Mouse (Mus musculus) layer of hippocampus, postnatal 14 days (tissue): ENCODE measurements around the gene Gm13289. TPM values are rescaled to one million over a fixed set of nuclear protein-coding genes. Genes with fewer than 3 reads are reported as not detected.
"Not testable (repeated sequence)": the region's sequence is repeated elsewhere in the genome, so short reads cannot be mapped to it uniquely, and the experiment has no call there.

Experiments used
- DNase-seq, 2 experiments: peaks; one replicate each; pipeline ENCODE4 v3.0.0; 2021 to 2022; ENCODE audit warnings: low spot score in 2 of 2, mixed read lengths in 1 of 2
- long read RNA-seq, 2 experiments: library from polyadenylated mRNA; stranded (forward); transcript quantifications; one replicate each; pipeline ENCODE4 v2.0.0; 2021
- total RNA-seq, 2 experiments: library from RNA; stranded (reverse); gene quantifications; 2 replicates each; pipeline ENCODE4 v1.2.3; 2021

The Gm13289 gene
- not detected for total RNA-seq
- long read RNA-seq, experiment 1, result 0 reads
- long read RNA-seq, experiment 2, result 0 reads

- DNase-seq, result not testable (repeated sequence)
Observed at GRCm38 (mm10) chr4:88776622-88777021, at the start of gene Gm13289. Gm13289 (plus strand) TSS chr4:88776922.

- DNase-seq, result no peak
Observed at GRCm38 (mm10) chr4:88727324-88727723, 49.4 kb upstream of the Gm13289 start.

- DNase-seq, result peak; percentile 20 to 50
Observed at GRCm38 (mm10) chr4:88738480-88738879, 38.2 kb upstream of the Gm13289 start.

- DNase-seq, result no peak
Observed at GRCm38 (mm10) chr4:88739036-88739435, 37.7 kb upstream of the Gm13289 start.

- no peak for DNase-seq
Observed at GRCm38 (mm10) chr4:88741426-88741825, 35.3 kb upstream of the Gm13289 start.

GRCm38 (mm10) chr4:88742771-88743371, 33.9 kb upstream of the Gm13289 start:
- no peak for DNase-seq

- DNase-seq, result no peak
Observed at GRCm38 (mm10) chr4:88744207-88744606, 32.5 kb upstream of the Gm13289 start.

GRCm38 (mm10) chr4:88749926-88750325, 26.8 kb upstream of the Gm13289 start:
- DNase-seq, result no peak

- peak; percentile 65 to 78 for DNase-seq
Observed at GRCm38 (mm10) chr4:88754818-88755340, 21.8 kb upstream of the Gm13289 start, which contains the start of gene Gm13271. Gm13271 (plus strand) TSS chr4:88754868.

GRCm38 (mm10) chr4:88756581-88757513, 19.9 kb upstream of the Gm13289 start:
- DNase-seq, result not testable (repeated sequence)

- DNase-seq, result peak; percentile 92 to 94
Observed at GRCm38 (mm10) chr4:88757628-88758031, 19.1 kb upstream of the Gm13289 start.

- DNase-seq, result not testable (repeated sequence)
Observed at GRCm38 (mm10) chr4:88758751-88759150, 18.0 kb upstream of the Gm13289 start.

GRCm38 (mm10) chr4:88759610-88760268, 17.0 kb upstream of the Gm13289 start, which contains the start of gene Gm13283:
Gm13283 (plus strand) TSS chr4:88760119.
- DNase-seq, result peak; percentile 13 to 33

GRCm38 (mm10) chr4:88760431-88760830, 16.3 kb upstream of the Gm13289 start:
- peak; percentile 21 to 58 for DNase-seq

GRCm38 (mm10) chr4:88761776-88762175, 14.9 kb upstream of the Gm13289 start:
- peak; percentile 68 to 83 for DNase-seq

GRCm38 (mm10) chr4:88762341-88762740, 14.4 kb upstream of the Gm13289 start:
- not testable (repeated sequence) for DNase-seq

GRCm38 (mm10) chr4:88763384-88764018, 13.2 kb upstream of the Gm13289 start:
- peak in 1 of 2 experiments; percentile 21 for DNase-seq

GRCm38 (mm10) chr4:88773534-88773933, 3.2 kb upstream of the Gm13289 start, which contains the start of gene Gm13290:
Gm13290 (plus strand) TSS chr4:88773834.
- DNase-seq, result not testable (repeated sequence)

- not testable (repeated sequence) for DNase-seq
Observed at GRCm38 (mm10) chr4:88779550-88779949, 2.8 kb downstream of the Gm13289 start, which contains the start of gene Gm13272. Gm13272 (plus strand) TSS chr4:88779850.

- DNase-seq, result not testable (repeated sequence)
Observed at GRCm38 (mm10) chr4:88780320-88780719, 3.6 kb downstream of the Gm13289 start.
